33 mouse cellular contexts compared by ENCODE assay signal in genomic region chr17:85986181-85986580, GRCm38 (mm10).
A peak's percentile ranks its signal among the peaks of the same experiment; 100 is the strongest.
DNase-seq lines count a peak whose midpoint lies in the region; ATAC-seq and TF ChIP-seq lines count a peak whose summit lies in the region.
"Had no signal": no experiment of that assay in that cellular context is flagged by ENCODE, and none has a peak within 500 bp of the region (broad histone marks: within the 10 kb centered on the region; RNA-seq: fewer than 3 reads in every experiment).

No protein-coding gene starts in this region.

- H3K4me2 ChIP-seq in kidney, embryonic 16.5 days (replicated peaks; ENCODE audit: low read depth, low read length) = no peak overlapping the region
- no peak overlapping the region for H3K4me2 ChIP-seq in midbrain, embryonic 11.5 days
- H3K4me2 ChIP-seq in midbrain, embryonic 14.5 days (ENCODE audit: low read length) = no peak overlapping the region
- H3K4me2 ChIP-seq in liver, embryonic 14.5 days (ENCODE audit: low read depth) = no peak overlapping the region
- H3K4me2 ChIP-seq: forebrain, embryonic 12.5 days; heart, embryonic 15.5 days; hindbrain, embryonic 12.5 days; intestine, embryonic 15.5 days; limb, embryonic 12.5 days; neural tube, embryonic 12.5 days had no signal

- H3K4me1 ChIP-seq in kidney, embryonic 16.5 days (ENCODE audit: insufficient read depth, low read length) = peaks cover 9% of the 10 kb centered on the region
- no peaks in the 10 kb centered on the region for H3K4me1 ChIP-seq in midbrain, embryonic 11.5 days (ENCODE audit: control insufficient read depth, insufficient read depth, low read length)
- no peaks in the 10 kb centered on the region for H3K4me1 ChIP-seq in midbrain, embryonic 14.5 days (ENCODE audit: control insufficient read depth, insufficient read depth, low read length)
- peaks cover 0 to 8% of the 10 kb centered on the region in 2 experiments; a peak in 1 of 4 replicates for H3K4me1 ChIP-seq in liver, embryonic 14.5 days (replicated peaks; ENCODE audit: control insufficient read depth in 2 of 2, insufficient read depth in 2 of 2, low read length in 1 of 2)
- H3K4me1 ChIP-seq: forebrain, embryonic 12.5 days; intestine, embryonic 15.5 days; midbrain, embryonic 10.5 days; neural tube, embryonic 12.5 days had no signal

- peak overlapping the region; percentile 79; the same call in 1 of the 2 replicates for H3K27ac ChIP-seq in kidney, embryonic 16.5 days (ENCODE audit: low read length)
- no peak overlapping the region for H3K27ac ChIP-seq in midbrain, embryonic 11.5 days (ENCODE audit: low read depth, low read length)
- H3K27ac ChIP-seq in midbrain, embryonic 14.5 days (replicated peaks; ENCODE audit: low read depth, low read length) = no peak overlapping the region
- H3K27ac ChIP-seq in liver, embryonic 14.5 days = no peak overlapping the region
- H3K27ac ChIP-seq: forebrain, embryonic 12.5 days; heart, embryonic 10.5 days; heart, embryonic 15.5 days; hindbrain, embryonic 12.5 days; hindbrain, postnatal 0 days; intestine, embryonic 15.5 days; macrophage; midbrain, embryonic 10.5 days; neural tube, embryonic 12.5 days had no signal

- no peak overlapping the region for H3K4me3 ChIP-seq in kidney, embryonic 16.5 days (ENCODE audit: low read length)
- no peak overlapping the region for H3K4me3 ChIP-seq in midbrain, embryonic 11.5 days (ENCODE audit: low read depth, low read length)
- H3K4me3 ChIP-seq in midbrain, embryonic 14.5 days (replicated peaks; ENCODE audit: low read depth, low read length) = no peak overlapping the region
- no peak overlapping the region for H3K4me3 ChIP-seq in liver, embryonic 14.5 days (ENCODE audit: insufficient read depth in 1 of 2, low read depth in 2 of 2, low read length in 2 of 2)
- H3K4me3 ChIP-seq: erythroblast, embryonic 14.5 days; forebrain, embryonic 12.5 days; heart, embryonic 10.5 days; heart, embryonic 15.5 days; hindbrain, embryonic 12.5 days; intestine, embryonic 15.5 days; limb, embryonic 12.5 days; midbrain, embryonic 10.5 days; myocyte; neural tube, embryonic 12.5 days had no signal

- no peak overlapping the region for H3K9ac ChIP-seq in kidney, embryonic 16.5 days (replicated peaks; ENCODE audit: low read length)
- no peak overlapping the region for H3K9ac ChIP-seq in midbrain, embryonic 11.5 days (ENCODE audit: low read length)
- H3K9ac ChIP-seq in midbrain, embryonic 14.5 days (replicated peaks; ENCODE audit: low read length) = no peak overlapping the region
- H3K9ac ChIP-seq in liver, embryonic 14.5 days (replicated peaks) = no peak overlapping the region
- H3K9ac ChIP-seq: forebrain, embryonic 12.5 days; forebrain, postnatal 0 days; heart, embryonic 15.5 days; hindbrain, embryonic 12.5 days; intestine, embryonic 15.5 days; limb, embryonic 12.5 days; neural tube, embryonic 12.5 days had no signal

- H3K9me3 ChIP-seq in kidney, embryonic 16.5 days (ENCODE audit: low read length) = no peaks in the 10 kb centered on the region
- no peaks in the 10 kb centered on the region; the same call in 1 of the 2 replicates for H3K9me3 ChIP-seq in midbrain, embryonic 11.5 days (ENCODE audit: control insufficient read depth, low read length)
- H3K9me3 ChIP-seq in midbrain, embryonic 14.5 days (ENCODE audit: control insufficient read depth, low read length) = no peaks in the 10 kb centered on the region
- H3K9me3 ChIP-seq in liver, embryonic 14.5 days (ENCODE audit: control insufficient read depth, low read length) = no peaks in the 10 kb centered on the region
- H3K9me3 ChIP-seq: forebrain, embryonic 12.5 days; heart, embryonic 10.5 days; heart, embryonic 15.5 days; hindbrain, embryonic 12.5 days; intestine, embryonic 15.5 days; midbrain, embryonic 10.5 days; neural tube, embryonic 12.5 days had no signal

- no peaks in the 10 kb centered on the region for H3K27me3 ChIP-seq in kidney, embryonic 16.5 days (ENCODE audit: insufficient read depth, low read length)
- no peaks in the 10 kb centered on the region for H3K27me3 ChIP-seq in midbrain, embryonic 11.5 days (ENCODE audit: control insufficient read depth, insufficient read depth, low read length)
- H3K27me3 ChIP-seq in midbrain, embryonic 14.5 days (ENCODE audit: control insufficient read depth, insufficient read depth, low read length) = no peaks in the 10 kb centered on the region
- no peaks in the 10 kb centered on the region for H3K27me3 ChIP-seq in liver, embryonic 14.5 days (ENCODE audit: control insufficient read depth, insufficient read depth, low read length)
- H3K27me3 ChIP-seq: forebrain, embryonic 12.5 days; heart, embryonic 15.5 days; hindbrain, embryonic 12.5 days; intestine, embryonic 15.5 days; limb, embryonic 12.5 days; neural tube, embryonic 12.5 days had no signal

- peak; percentile 12; the same call in 1 of the 2 replicates for TF ChIP-seq EP300 in liver, embryonic 14.5 days (IDR thresholded peaks at IDR 0.05; ENCODE audit: low read depth)

- no peak for ATAC-seq in kidney, embryonic 16.5 days (ENCODE audit: low FRiP score, low TSS enrichment)
- no peak for ATAC-seq in midbrain, embryonic 11.5 days (ENCODE audit: low FRiP score)
- ATAC-seq in midbrain, embryonic 14.5 days (ENCODE audit: low FRiP score, low TSS enrichment) = no peak
- ATAC-seq in liver, embryonic 14.5 days (ENCODE audit: insufficient read depth) = peak; percentile 63
- ATAC-seq: forebrain, postnatal 0 days; hindbrain, postnatal 0 days; intestine, embryonic 15.5 days had no signal

- WGBS in kidney, embryonic 16.5 days = 80% methylated on average over 2 of the region's 2 CpGs
- 87% methylated on average over 2 of the region's 2 CpGs for WGBS in midbrain, embryonic 11.5 days
- 88% methylated on average over 2 of the region's 2 CpGs for WGBS in midbrain, embryonic 14.5 days
- WGBS in liver, embryonic 14.5 days (ENCODE audit: insufficient replicate concordance) = 27% methylated on average over 2 of the region's 2 CpGs

- DNase-seq in kidney, postnatal 36 days = no peak
- DNase-seq in midbrain, embryonic 11.5 days (ENCODE audit: low spot score, missing footprints) = peak; percentile 61
- DNase-seq in midbrain, embryonic 14.5 days = no peak
- DNase-seq in liver, embryonic 14.5 days (ENCODE audit: low read depth in 3 of 3, low spot score in 3 of 3) = no peak
- no peak for DNase-seq in cerebellum, adult 11-12 months
- DNase-seq in left cerebral cortex, adult 8-10 months (ENCODE audit: low spot score in 2 of 2) = no peak
- DNase-seq: adrenal gland, postnatal 14 days; B cell, adult 2 months; cerebellum, adult 11 months; cerebellum, adult 9-11 months; embryo, embryonic 11 days; forebrain, postnatal 0 days; gastrocnemius, postnatal 10 days; kidney, adult 8-10 months; layer of hippocampus, adult 9-11 months; lung, adult 2 months; lung, postnatal 10 days; right cerebral cortex, adult 18-20 months; right cerebral cortex, postnatal 4 days; thymus, postnatal 4 days had no signal

- H3K36me3 ChIP-seq in kidney, embryonic 16.5 days (ENCODE audit: insufficient read depth, low read length) = no peaks in the 10 kb centered on the region; the same call in 1 of the 2 replicates
- H3K36me3 ChIP-seq in midbrain, embryonic 11.5 days (ENCODE audit: control insufficient read depth, insufficient read depth, low read length) = no peaks in the 10 kb centered on the region
- peaks cover 5% of the 10 kb centered on the region; the same call in 1 of the 2 replicates for H3K36me3 ChIP-seq in midbrain, embryonic 14.5 days (ENCODE audit: control insufficient read depth, insufficient read depth, low read length)
- 0 out of 2 replicates have a peak, but pooled peaks cover 3% of the 10 kb centered on the region for H3K36me3 ChIP-seq in liver, embryonic 14.5 days (replicated peaks; ENCODE audit: control insufficient read depth, insufficient read depth, low read depth)
- H3K36me3 ChIP-seq: hindbrain, embryonic 12.5 days; intestine, embryonic 15.5 days had no signal

- no peak for TF ChIP-seq CTCF in liver, embryonic 14.5 days (IDR thresholded peaks at IDR 0.05; ENCODE audit: low read depth)
